Mouse (Mus musculus) liver, postnatal 0 days (tissue): Measurements from ENCODE around the gene Wdr95.

Experiments used
- CTCF ChIP-seq: sonication (generic); IDR thresholded peaks from 2 replicates; pipeline ENCODE4 v1.5.1; 2016; ENCODE audit warnings: antibody characterized with exemption, low read depth
- EP300 ChIP-seq: IDR thresholded peaks from 2 replicates; pipeline ENCODE4 v1.6.1; 2016; ENCODE audit warnings: antibody characterized with exemption, low read depth, mild to moderate bottlenecking

GRCm38 (mm10) chr5:149637306-149637705 is 108.8 kb downstream of the Wdr95 start:
- TF ChIP-seq CTCF (no peak), EP300 (no peak)
